Mouse (Mus musculus) liver, embryonic 14.5 days (tissue): ENCODE results near the gene Gm20831. TPM values are rescaled to one million over a fixed set of nuclear protein-coding genes. Genes with fewer than 3 reads are reported as not detected.
"Not testable (repeated sequence)": the region's sequence is repeated elsewhere in the genome, so short reads cannot be mapped to it uniquely, and the experiment has no call there.

ENCODE experiments used
- ATAC-seq: fragments of 200-750 bp; cut with Nextera tagmentation; 2 replicates; pipeline ENCODE4 v1.8.0; 2017; ENCODE audit warnings: moderate number of reproducible peaks, mild to moderate bottlenecking, moderate library complexity; ENCODE audit not compliant: insufficient read depth
- DNase-seq, 3 experiments: peaks; one replicate each; pipeline ENCODE4 v3.0.0-alpha.2; 2012 to 2013; ENCODE audit warnings: low read depth in 3 of 3, low spot score in 3 of 3
- H3K27ac ChIP-seq: fragments of 300-500 bp; sonication (generic); 2 replicates; pipeline ENCODE4 v1.5.1; 2014; ENCODE audit warnings: moderate library complexity, mild to moderate bottlenecking, control low read depth, inconsistent platforms
- H3K27me3 ChIP-seq: fragments of 300-500 bp; sonication (generic); 2 replicates; pipeline ENCODE4 v1.6.1; 2014; ENCODE audit warnings: mild to moderate bottlenecking, low read length, moderate library complexity; ENCODE audit not compliant: control insufficient read depth, insufficient read depth
- H3K36me3 ChIP-seq: fragments of 300-500 bp; sonication (generic); replicated peaks from 2 replicates; pipeline ENCODE4 v1.6.1; 2014; ENCODE audit warnings: low read depth; ENCODE audit not compliant: control insufficient read depth, insufficient read depth
- H3K4me1 ChIP-seq, 2 experiments: fragments of 200-500 bp in 1 of 2; fragments of 300-500 bp in 1 of 2; sonication (generic) in 1 of 2; replicated peaks; 2 replicates each; pipeline ENCODE4 v1.6.1; 2012 to 2014; ENCODE audit warnings: antibody characterized with exemption in 1 of 2, inconsistent platforms in 1 of 2, low read length in 1 of 2; ENCODE audit not compliant: control insufficient read depth in 2 of 2, insufficient read depth in 2 of 2
- H3K4me2 ChIP-seq: fragments of 300-500 bp; sonication (generic); 2 replicates; pipeline ENCODE4 v1.6.1; 2014; ENCODE audit warnings: low read depth, mild to moderate bottlenecking, control low read depth, moderate library complexity
- H3K4me3 ChIP-seq, 2 experiments: fragments of 200-500 bp in 1 of 2; fragments of 300-500 bp in 1 of 2; sonication (generic) in 1 of 2; 2 replicates each; pipeline ENCODE4 v1.5.1; 2012 to 2014; ENCODE audit warnings: low read depth in 2 of 2, low read length in 2 of 2, mild to moderate bottlenecking in 2 of 2, control low read depth in 1 of 2, inconsistent platforms in 1 of 2, moderate library complexity in 1 of 2; ENCODE audit not compliant: insufficient read depth in 1 of 2
- H3K9ac ChIP-seq: fragments of 300-500 bp; sonication (generic); replicated peaks from 2 replicates; pipeline ENCODE4 v1.6.1; 2014; ENCODE audit warnings: mild to moderate bottlenecking, control low read depth, moderate library complexity
- H3K9me3 ChIP-seq: fragments of 300-500 bp; sonication (generic); 2 replicates; pipeline ENCODE4 v1.6.1; 2016; ENCODE audit warnings: low read length, mixed read lengths; ENCODE audit not compliant: control insufficient read depth
- WGBS: fragments of 180-500 bp; shearing (Covaris S2); extraction: QIAGEN DNeasy Blood & Tissue Kit; methylation state at CpG from one replicate; pipeline ENCODE4 v1.1.7; 2014; ENCODE audit not compliant: insufficient replicate concordance; 5-methylcytosine and 5-hydroxymethylcytosine counted together
- polyA plus RNA-seq, 2 experiments: library from polyadenylated mRNA; depleted of rRNA in 1 of 2; stranded (reverse) in 1 of 2; unstranded in 1 of 2; fragments of >200 nt; fragmentation: Nextera tagmentation in 1 of 2; extraction: Ambion mirVana in 1 of 2; gene quantifications; 2 replicates each; pipeline versions ENCODE4 v1.2.1 to v1.2.3; 2012 to 2014

The Gm20831 gene
- not detected in 2 replicates for polyA plus RNA-seq (2012; rRNA removed)
- not detected in 2 replicates for polyA plus RNA-seq (2014; fragmentation: Nextera tagmentation; extraction: Ambion mirVana)

GRCm38 (mm10) chrY:17874441-17874840 lies at the start of gene Gm20831, which contains the start of gene Gm20772:
Gene Gm20831, plus strand, starts transcription at chrY:17874741.
Gene Gm20772, plus strand, starts transcription at chrY:17874741.
- DNase-seq, H3K4me1 ChIP-seq, H3K4me3 ChIP-seq, H3K9me3 ChIP-seq, H3K36me3 ChIP-seq, H3K4me2 ChIP-seq, H3K27me3 ChIP-seq, H3K9ac ChIP-seq, H3K27ac ChIP-seq, ATAC-seq: not testable (repeated sequence)

DNA sequence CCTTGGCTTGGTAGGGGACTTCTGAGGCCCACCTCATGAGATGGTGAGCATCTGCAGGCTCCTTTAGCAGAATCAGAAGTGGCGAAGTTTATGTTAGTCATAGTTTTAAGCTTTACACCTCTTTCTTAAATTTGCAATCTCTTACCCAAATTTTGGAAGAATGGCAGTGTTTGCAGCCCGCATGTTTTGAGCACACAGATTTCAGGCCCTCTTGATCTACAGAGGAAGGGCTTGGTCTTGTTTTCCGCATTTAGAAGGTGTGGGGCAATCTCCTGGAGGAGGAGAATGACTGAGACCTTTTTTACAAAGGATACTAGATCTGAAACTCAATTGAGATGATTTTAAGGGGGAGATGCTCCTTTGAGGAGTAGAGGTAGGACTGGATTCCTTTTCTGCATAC lies 28.4 kb upstream of the Gm20831 start, which contains the start of gene Gm21904:
Gene Gm21904 (minus strand): TSS at position 101 of the 400 bp plus-strand sequence.
- not testable (repeated sequence) for H3K4me3 ChIP-seq, DNase-seq

GRCm38 (mm10) chrY:17937230-17937629 lies 62.7 kb downstream of the Gm20831 start, which contains the start of gene Srsy:
Gene Srsy, minus strand, starts transcription at chrY:17937330.
- not testable (repeated sequence) for H3K4me1 ChIP-seq, H3K9ac ChIP-seq, H3K36me3 ChIP-seq, H3K4me2 ChIP-seq, H3K4me3 ChIP-seq, H3K27me3 ChIP-seq, ATAC-seq, H3K9me3 ChIP-seq, H3K27ac ChIP-seq, DNase-seq
- WGBS: no CpG with 5 or more reads among the region's 1 CpGs

More for the DNA sequence above, 28.4 kb upstream of the Gm20831 start, which contains the start of gene Gm21904:
- not testable (repeated sequence) for H3K27me3 ChIP-seq, H3K9ac ChIP-seq, H3K36me3 ChIP-seq, H3K4me2 ChIP-seq, H3K4me1 ChIP-seq, H3K27ac ChIP-seq, ATAC-seq, H3K9me3 ChIP-seq
- no CpG with 5 or more reads among the region's 3 CpGs for WGBS

Other genes with a start within 250 kb of the Gm20831 start
- not detected in 2 replicates for gene Gm21904, start 28.5 kb upstream of the Gm20831 start, polyA plus RNA-seq (2012; rRNA removed)
- not detected in 2 replicates for gene Gm21904, start 28.5 kb upstream of the Gm20831 start, polyA plus RNA-seq (2014; fragmentation: Nextera tagmentation; extraction: Ambion mirVana)
- not detected in 2 replicates for gene Gm20772, start within 50 bp of the Gm20831 start, polyA plus RNA-seq (2012; rRNA removed)
- not detected in 2 replicates for gene Gm20772, start within 50 bp of the Gm20831 start, polyA plus RNA-seq (2014; fragmentation: Nextera tagmentation; extraction: Ambion mirVana)
- gene Srsy, start 62.6 kb downstream of the Gm20831 start, polyA plus RNA-seq (2012; rRNA removed): not detected in 2 replicates
- not detected in 2 replicates for gene Srsy, start 62.6 kb downstream of the Gm20831 start, polyA plus RNA-seq (2014; fragmentation: Nextera tagmentation; extraction: Ambion mirVana)
- gene Gm21764, start 187.1 kb downstream of the Gm20831 start, polyA plus RNA-seq (2012; rRNA removed): not detected in 2 replicates
- gene Gm21764, start 187.1 kb downstream of the Gm20831 start, polyA plus RNA-seq (2014; fragmentation: Nextera tagmentation; extraction: Ambion mirVana): not detected in 2 replicates
- gene Ssty1, start 214.4 kb downstream of the Gm20831 start, polyA plus RNA-seq (2012; rRNA removed): not detected in 2 replicates
- not detected in 2 replicates for gene Ssty1, start 214.4 kb downstream of the Gm20831 start, polyA plus RNA-seq (2014; fragmentation: Nextera tagmentation; extraction: Ambion mirVana)